Mouse (Mus musculus) right cerebral cortex, postnatal 25 days (tissue): ENCODE data around the gene Stap2.

Source experiments
- DNase-seq: peaks from one replicate; pipeline ENCODE4 v3.0.0; 2022

Gene Stap2

GRCm38 (mm10) chr17:56005415-56006061 is at the start of gene Stap2, which contains the start of gene Mpnd:
Gene Stap2 (minus strand): TSS chr17:56005584.
Gene Mpnd (plus strand): TSS chr17:56005711.
- no peak for DNase-seq

- DNase-seq: no peak
Observed at GRCm38 (mm10) chr17:56054938-56055337, 49.6 kb upstream of the Stap2 start.

- DNase-seq: no peak
Observed at GRCm38 (mm10) chr17:56051369-56051768, 46.0 kb upstream of the Stap2 start.

- no peak for DNase-seq
Observed at GRCm38 (mm10) chr17:56040857-56041163, 35.4 kb upstream of the Stap2 start.

GRCm38 (mm10) chr17:56040030-56040856 is 34.9 kb upstream of the Stap2 start, which contains the start of gene Chaf1a:
Gene Chaf1a (plus strand): TSS chr17:56040439.
- DNase-seq: peak; percentile 96

- DNase-seq: no peak
Observed at GRCm38 (mm10) chr17:56039345-56039744, 34.0 kb upstream of the Stap2 start.

- no peak for DNase-seq
Observed at GRCm38 (mm10) chr17:56038583-56039261, 33.3 kb upstream of the Stap2 start.

- no peak for DNase-seq
Observed at GRCm38 (mm10) chr17:56036901-56037287, 31.5 kb upstream of the Stap2 start.

- DNase-seq: peak; percentile 100
Observed at GRCm38 (mm10) chr17:56036176-56036900, 31.0 kb upstream of the Stap2 start, which contains the start of gene Sh3gl1. Gene Sh3gl1 (minus strand): TSS chr17:56036635.

- no peak for DNase-seq
Observed at GRCm38 (mm10) chr17:56035216-56035615, 29.8 kb upstream of the Stap2 start.

- DNase-seq: no peak
Observed at GRCm38 (mm10) chr17:56034726-56035100, 29.3 kb upstream of the Stap2 start.

GRCm38 (mm10) chr17:56034040-56034725 is 28.8 kb upstream of the Stap2 start:
- DNase-seq: no peak

- no peak for DNase-seq
Observed at GRCm38 (mm10) chr17:56032831-56033230, 27.4 kb upstream of the Stap2 start.

- no peak for DNase-seq
Observed at GRCm38 (mm10) chr17:56032127-56032733, 26.8 kb upstream of the Stap2 start.

GRCm38 (mm10) chr17:56031431-56031830 is 26.0 kb upstream of the Stap2 start:
- no peak for DNase-seq

GRCm38 (mm10) chr17:56030919-56031318 is 25.5 kb upstream of the Stap2 start:
- DNase-seq: no peak

GRCm38 (mm10) chr17:56030238-56030870 is 25.0 kb upstream of the Stap2 start:
- no peak for DNase-seq

GRCm38 (mm10) chr17:56027801-56028441 is 22.5 kb upstream of the Stap2 start:
- no peak for DNase-seq

GRCm38 (mm10) chr17:56026881-56027280 is 21.5 kb upstream of the Stap2 start:
- DNase-seq: no peak

- DNase-seq: no peak
Observed at GRCm38 (mm10) chr17:56026303-56026702, 20.9 kb upstream of the Stap2 start.

GRCm38 (mm10) chr17:56024931-56025330 is 19.5 kb upstream of the Stap2 start:
- DNase-seq: no peak
